Mouse (Mus musculus): ENCODE data around the gene Fem1b. TPM values are rescaled to one million over a fixed set of nuclear protein-coding genes. Genes with fewer than 3 reads are reported as not detected.

Gene Fem1b
- 13.0 TPM for polyA plus RNA-seq (2017; shearing (Covaris generic))

GRCm38 (mm10) chr9:62811516-62812121 lies at the start of gene Fem1b:
Fem1b (minus strand) TSS chr9:62811934.

GRCm38 (mm10) chr9:62857719-62858261 lies 46.1 kb upstream of the Fem1b start, which contains the start of gene Calml4:
Calml4 (plus strand) TSS chr9:62858080.

GRCm38 (mm10) chr9:62838506-62839171 lies 26.9 kb upstream of the Fem1b start, which contains the start of gene Cln6:
Cln6 (plus strand) TSS chr9:62838785.

Other genes starting within 250 kb of the Fem1b start
- 0.17 TPM for gene Itga11, start 134.1 kb downstream of the Fem1b start, polyA plus RNA-seq (2017; shearing (Covaris generic))
- gene Cln6, start 26.9 kb upstream of the Fem1b start, polyA plus RNA-seq (2017; shearing (Covaris generic)), result 10.7 TPM
- 1.2 TPM for gene Calml4, start 46.1 kb upstream of the Fem1b start, polyA plus RNA-seq (2017; shearing (Covaris generic))
- 125 TPM for gene Pias1, start 176.0 kb upstream of the Fem1b start, polyA plus RNA-seq (2017; shearing (Covaris generic))

Measured in effector memory CD4-positive, alpha-beta T cell, adult 7 months (primary cell).